Mouse (Mus musculus) adrenal gland, postnatal 36 days (tissue): ENCODE measurements around the gene Cldn19. TPM values are rescaled to one million over a fixed set of nuclear protein-coding genes. Genes with fewer than 3 reads are reported as not detected.
"Not testable (repeated sequence)": the region's sequence is repeated elsewhere in the genome, so short reads cannot be mapped to it uniquely, and the experiment has no call there.

ENCODE experiments used
- DNase-seq, 2 experiments: peaks; one replicate each; pipeline ENCODE4 v3.0.0; 2021; ENCODE audit warnings: mixed read lengths in 1 of 2
- total RNA-seq, 2 experiments: library from RNA; stranded (reverse); gene quantifications; 2 replicates each; pipeline ENCODE4 v1.2.3; 2021

Gene Cldn19
- total RNA-seq, 2 experiments from 2014 or later: 0.13 TPM; not detected in 1

DNA sequence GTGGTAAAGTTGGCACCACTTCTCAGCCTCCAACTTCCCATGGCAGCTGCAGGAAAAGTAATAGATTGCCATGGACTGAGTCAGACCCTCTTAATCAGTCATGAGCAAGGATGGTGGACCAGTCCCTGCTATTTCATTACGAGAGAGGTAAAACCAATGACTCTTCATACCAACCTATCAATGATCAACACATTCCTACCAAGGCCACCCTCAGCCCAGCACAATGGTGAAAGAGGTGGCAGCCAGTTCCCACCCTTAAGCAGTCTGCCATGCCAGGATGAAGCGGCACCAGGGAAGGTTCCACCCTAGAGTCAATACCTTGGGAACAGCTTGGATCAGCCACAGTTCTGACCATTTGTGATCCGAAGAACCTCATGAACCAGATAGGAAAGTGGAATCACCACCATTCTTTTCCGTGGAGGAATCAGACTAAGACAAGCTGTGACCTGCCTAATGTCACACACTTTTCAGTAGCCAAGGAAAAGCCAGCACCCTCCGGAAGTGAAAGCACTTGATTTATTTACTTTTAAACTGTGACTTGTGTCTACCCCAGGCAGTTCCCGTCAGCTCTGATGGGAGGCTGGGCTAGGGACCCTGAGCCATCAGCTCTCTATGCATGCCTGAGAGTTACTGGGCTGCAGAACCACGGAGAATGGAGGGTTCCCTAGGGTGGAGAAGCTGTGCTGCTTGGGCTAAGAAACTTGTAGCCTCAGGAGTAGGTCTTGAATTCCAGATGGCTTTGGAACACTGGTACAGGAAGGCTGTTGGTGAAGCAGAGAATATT is 3.0 kb upstream of the Cldn19 start:
- no peak for DNase-seq

DNA sequence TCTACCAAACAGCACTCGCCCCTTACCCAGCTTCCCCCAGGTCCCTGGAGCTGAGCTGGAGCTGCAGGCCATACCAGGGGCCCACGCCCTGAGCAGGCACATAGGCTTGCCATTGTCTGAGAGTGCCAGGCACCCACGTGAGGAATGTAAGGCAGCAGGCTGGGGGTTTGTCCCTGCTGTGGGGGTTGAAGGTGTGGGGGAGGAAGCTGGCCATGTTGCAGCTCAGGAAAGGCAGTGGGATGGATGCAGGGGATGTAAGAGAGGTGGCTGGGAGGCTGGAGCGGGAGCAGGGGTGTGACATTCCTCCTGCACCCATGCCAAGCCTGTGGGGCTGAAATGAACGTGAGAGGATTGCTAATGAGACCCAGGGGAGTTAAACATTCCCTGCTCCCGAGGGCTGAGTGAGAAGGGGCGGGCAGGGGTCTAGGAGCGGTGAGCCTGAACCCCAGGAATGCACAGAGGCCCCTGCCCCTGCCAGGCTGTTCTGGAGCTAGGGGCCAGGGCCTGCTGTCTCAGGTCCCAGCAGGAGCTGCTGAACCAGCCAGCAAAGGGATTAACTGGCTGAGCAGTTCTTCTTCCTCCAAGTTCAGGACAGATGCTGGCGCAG is 1.1 kb upstream of the Cldn19 start:
- DNase-seq: no peak

GRCm38 (mm10) chr4:119257083-119257482 is 1.9 kb downstream of the Cldn19 start:
- no peak for DNase-seq

DNA sequence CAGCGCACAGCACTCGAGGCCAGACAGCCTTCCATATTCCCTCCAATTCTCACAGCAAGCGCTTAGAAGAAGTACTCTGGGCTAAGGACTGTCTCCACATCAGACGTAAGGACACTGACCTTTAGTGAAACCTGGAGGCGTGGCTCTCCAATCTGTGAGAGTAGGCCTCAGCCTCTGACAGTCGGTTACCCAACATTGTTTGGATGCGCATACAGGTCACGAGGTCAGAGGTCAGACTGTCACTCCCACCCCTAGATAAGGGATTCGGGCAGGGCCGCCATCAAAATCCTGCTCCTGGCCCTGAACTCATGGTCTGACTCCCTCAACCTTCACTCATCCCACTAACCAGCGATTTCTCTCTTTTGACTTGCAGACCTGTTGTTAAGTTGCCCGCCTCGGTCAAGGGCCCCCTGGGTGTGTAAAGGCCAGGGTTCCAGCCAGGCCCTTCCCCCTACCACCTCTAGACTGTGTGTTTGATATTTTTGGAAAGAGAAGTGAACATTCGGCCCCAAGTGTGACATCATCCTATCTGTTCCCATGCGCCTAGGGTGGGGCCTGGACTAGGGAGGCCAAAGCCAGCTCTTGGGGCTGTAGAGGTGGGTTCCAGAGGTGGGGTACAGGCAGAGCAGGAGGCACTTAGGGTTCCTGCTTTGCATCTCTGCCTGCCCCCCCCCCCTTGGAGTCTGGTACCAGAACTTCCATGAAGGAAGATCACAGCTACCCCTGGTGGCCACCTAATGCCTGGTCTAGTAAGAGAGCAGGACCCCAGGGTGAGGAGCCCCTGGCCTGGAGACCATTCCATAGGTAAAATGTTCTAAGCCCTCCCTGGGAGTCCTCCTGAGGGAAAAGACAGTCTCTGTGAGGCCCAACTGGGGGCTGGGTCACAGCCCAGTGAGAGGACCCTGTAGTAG is 4.4 kb downstream of the Cldn19 start:
- DNase-seq: no peak

DNA sequence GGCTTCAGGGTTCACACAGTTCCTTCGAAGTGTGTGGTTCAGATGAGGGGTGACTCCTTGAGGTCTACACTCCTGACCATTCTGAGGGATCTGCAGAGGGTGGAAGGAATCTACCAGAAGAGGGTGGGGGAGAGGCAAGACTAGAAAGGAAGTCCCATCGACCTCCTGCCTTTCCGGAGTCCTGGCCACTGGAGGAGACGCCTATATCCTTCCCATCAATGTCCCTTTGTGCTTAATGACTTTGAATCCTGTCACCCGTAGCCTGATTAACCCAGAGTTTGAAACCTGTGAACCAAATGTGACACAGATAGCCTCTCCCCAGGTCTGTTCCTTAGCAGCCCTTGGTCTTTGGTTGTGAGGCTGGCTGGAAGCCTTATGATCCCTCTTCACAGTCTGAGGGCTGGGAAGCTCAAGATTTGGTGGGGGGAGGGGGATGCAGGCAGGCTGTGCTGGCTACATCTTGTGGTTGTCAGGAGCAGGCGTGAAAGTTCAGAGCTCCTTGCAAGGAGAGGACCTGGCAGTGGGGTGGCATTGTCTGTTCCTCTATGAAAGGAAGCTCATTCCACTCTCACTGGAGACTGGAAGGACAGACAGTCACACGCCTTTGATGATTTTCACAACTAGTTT is 6.0 kb downstream of the Cldn19 start:
- no peak for DNase-seq

DNA sequence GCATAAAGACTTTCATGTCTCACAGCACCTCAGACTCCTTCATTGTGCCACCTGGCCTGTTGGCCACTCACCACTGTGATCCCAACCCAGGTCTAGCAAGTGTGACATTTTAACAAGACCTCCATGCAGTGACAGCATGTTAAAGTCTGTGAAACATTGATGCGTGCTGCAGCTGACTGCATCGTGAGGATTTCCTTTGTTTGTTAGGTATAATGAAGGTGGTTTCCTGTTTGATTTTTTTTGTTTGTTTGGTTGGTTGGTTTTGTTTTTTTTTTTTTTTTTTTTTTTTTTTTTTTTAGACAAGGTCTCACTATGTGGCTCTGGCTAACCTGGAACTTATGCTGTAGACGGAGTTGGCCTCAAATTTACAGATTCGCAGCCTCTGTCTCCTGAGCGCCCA is 7.3 kb downstream of the Cldn19 start:
- DNase-seq: no peak

- no peak for DNase-seq
Measured at GRCm38 (mm10) chr4:119263459-119263858, 8.2 kb downstream of the Cldn19 start.

- no peak for DNase-seq
Measured at GRCm38 (mm10) chr4:119266606-119267005, 11.4 kb downstream of the Cldn19 start.

DNA sequence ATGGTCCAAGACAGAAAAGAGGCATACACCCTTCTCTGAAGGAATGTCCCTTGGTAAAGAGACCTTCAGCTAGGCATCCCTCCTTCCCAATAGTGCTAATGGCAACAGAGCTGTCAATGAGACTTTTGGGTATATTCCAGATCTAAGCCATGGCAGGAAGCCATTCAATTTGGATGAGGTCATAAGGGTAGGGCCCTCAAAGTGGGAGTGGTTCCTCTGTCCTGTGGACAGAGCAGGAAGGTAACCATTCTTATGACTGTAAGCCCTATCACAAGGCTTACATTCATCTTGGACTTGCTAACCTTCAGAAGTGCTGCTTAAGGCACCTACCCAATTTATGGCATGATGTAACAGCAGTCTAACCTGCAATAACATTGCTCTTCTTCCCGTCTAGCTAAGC is 19.4 kb downstream of the Cldn19 start:
- DNase-seq: no peak

DNA sequence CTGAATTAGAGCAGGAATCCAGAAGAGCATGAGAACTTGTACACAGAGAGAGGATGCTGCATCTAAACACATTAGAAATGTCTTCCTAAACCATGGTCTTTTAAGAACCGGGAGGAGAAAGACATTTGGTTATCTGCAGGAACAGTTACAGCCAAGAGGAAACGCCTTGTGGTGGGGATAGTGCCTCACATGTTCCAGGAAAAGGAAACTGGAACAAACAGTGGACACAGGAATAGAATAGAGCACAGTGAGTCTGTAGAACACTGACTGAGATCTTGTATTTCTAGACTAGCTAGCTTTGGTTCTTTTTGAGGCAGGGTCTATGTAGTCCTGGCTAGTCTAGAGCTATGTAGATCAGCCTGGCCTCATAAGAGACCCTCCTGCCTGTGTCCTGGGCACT is 20.0 kb downstream of the Cldn19 start:
- no peak for DNase-seq

DNA sequence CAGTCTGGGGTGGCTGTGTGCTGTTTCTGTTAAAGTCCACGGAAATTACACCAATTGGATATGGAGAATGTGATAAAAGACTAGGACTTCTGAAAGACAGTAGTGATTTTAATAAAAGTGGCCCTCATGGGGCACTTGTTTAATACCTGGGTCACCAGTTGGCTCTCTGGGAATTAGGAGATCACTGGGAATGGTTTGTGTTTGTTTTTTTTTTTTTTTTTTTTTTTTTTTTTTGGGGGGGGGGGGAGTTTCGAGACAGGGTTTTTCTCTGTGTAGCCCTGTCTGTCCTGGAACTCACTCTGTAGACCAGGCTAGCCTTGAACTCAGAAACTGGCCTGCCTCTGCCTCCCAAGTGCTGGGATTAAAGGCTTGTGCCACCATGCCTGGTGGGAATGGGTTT is 20.5 kb downstream of the Cldn19 start:
- DNase-seq: no peak

GRCm38 (mm10) chr4:119278784-119279183 is 23.6 kb downstream of the Cldn19 start:
- not testable (repeated sequence) for DNase-seq

DNA sequence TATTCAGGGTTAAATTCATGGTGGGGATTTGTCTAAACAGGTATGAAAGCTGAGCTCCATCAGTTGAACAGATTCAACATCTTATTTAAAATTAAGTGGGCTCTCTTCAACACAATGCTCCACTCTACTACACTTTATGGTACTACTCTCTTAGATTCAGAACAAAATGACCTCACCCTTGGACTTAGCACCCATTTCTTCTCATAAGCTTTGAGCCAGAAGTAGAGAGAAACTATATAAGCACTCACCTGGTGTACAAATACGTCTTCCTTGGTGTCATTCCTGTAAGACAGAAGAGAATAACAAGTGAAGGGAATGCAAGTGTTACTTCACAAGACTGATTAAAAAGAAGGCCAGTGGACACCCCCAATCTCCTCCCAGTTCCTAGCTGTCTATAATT is 29.6 kb downstream of the Cldn19 start:
- DNase-seq: no peak

DNA sequence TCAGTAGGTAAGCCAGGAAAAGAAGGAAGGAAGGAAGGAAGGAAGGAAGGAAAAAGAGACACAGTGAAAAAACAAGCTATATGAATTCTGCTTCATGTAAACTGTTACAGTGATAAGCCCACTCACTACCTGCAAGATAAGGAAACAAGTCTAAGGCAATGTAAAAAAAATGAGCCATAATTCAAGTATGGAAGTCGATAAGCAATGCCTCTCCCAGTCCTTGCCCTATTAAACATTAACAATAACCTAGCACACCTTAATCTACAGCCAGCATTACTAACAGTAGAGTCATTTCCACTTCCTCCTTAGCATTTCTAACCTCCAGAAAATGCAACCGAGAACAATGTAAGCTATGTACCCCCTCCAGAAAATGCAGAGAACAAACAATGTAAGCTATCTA is 30.1 kb downstream of the Cldn19 start:
- DNase-seq: no peak

DNA sequence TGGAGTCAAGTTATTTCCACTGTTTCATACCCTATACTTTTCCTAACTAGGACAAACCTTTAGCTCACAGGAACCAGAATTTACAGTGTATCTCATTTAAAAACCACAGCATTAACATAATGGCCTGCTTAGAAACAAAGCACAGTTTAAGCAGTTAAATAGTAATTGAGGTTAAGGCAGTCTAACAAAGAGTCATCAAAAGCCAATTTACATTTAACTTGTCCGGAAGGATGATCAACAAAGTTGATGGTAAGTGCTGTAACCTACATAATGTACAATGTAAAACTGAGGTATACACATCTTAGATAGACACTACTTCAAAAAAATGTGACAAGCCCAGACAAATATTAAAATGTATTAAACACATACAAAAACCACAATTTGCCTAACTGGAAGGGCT is 36.7 kb downstream of the Cldn19 start:
- no peak for DNase-seq

GRCm38 (mm10) chr4:119292771-119293573 is 37.8 kb downstream of the Cldn19 start:
- DNase-seq: peak; percentile 54 to 70

- peak; percentile 29 to 56 for DNase-seq
Measured at GRCm38 (mm10) chr4:119293574-119294258, 38.5 kb downstream of the Cldn19 start.

DNA sequence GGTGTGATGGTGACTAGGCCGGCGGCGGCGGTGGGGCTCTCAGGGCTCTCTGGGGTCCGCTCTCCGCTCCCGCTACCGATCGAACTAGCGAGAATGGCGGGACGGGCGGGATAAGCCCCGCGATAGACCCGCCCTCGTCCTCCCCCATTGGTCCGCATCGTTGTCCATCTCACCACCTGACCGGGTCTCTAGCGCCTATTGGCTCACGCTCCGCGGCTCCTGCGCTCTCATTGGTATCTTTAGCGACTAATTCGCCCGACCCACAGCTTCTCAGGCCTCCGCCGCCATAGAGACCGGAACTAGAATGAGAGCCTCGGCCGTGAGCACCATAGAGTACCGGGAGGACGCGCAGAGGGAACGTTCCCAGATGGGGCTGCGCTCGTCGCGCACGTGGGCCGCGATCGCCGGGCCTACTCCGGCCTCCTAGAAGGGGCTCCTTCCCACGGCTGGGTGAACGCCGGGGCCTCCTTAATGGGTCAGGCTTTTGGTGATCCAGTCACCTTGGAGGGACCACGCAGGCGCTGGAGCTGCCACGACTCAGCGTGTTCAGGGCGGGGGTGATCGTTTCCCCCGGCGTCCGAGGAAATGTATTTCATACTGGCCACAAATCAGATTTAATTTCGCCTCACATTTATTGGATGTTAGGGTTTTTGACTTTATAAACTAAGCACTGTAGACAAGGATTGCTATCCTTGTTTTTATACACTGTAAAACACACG is 39.4 kb downstream of the Cldn19 start, which contains the start of gene Ybx1:
Ybx1 (minus strand) TSS at position 190 of the 719 bp plus-strand sequence.
- DNase-seq: peak; percentile 99

GRCm38 (mm10) chr4:119295134-119295453 is 39.9 kb downstream of the Cldn19 start:
- no peak for DNase-seq

DNA sequence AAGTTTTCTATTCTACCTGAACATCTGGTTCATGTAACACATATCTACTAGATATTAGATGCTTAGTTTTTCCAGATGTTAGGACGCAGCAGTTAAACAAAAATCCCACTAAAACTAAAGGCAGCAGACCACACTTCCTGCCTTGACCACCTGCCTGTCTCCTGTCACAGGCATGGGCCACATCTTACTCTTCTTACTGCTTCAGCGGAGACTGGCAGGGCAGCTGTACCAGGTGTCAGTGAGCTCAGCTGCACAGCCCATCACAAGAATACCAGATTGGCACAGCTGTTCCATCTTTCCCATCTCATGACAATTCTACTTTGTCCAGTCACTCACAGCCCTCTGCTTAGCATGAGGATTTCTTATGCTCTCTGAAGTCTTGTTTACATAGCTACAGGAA is 42.1 kb downstream of the Cldn19 start:
- DNase-seq: no peak
